Mouse (Mus musculus) heart, embryonic 14.5 days (tissue): Measurements from ENCODE around the gene Ccdc7a. TPM values are rescaled to one million over a fixed set of nuclear protein-coding genes. Genes with fewer than 3 reads are reported as not detected.

Experiments used
- ATAC-seq: fragments of 200-750 bp; cut with Nextera tagmentation; 2 replicates; pipeline ENCODE4 v1.8.0; 2017; ENCODE audit warnings: low read depth, moderate TSS enrichment; ENCODE audit not compliant: insufficient number of reproducible peaks, insufficient read depth, low FRiP score
- H3K27ac ChIP-seq, 2 experiments: fragments of 200-500 bp in 1 of 2; fragments of 300-500 bp in 1 of 2; sonication (generic) in 1 of 2; replicated peaks in 1 of 2; 2 replicates each; pipeline ENCODE4 v1.5.1; 2012 to 2014; ENCODE audit warnings: low read depth in 2 of 2, low read length in 2 of 2, control low read depth in 1 of 2, mild to moderate bottlenecking in 1 of 2, mixed read lengths in 1 of 2; ENCODE audit not compliant: control insufficient read depth in 1 of 2, insufficient read depth in 1 of 2
- H3K27me3 ChIP-seq: fragments of 300-500 bp; sonication (generic); 2 replicates; pipeline ENCODE4 v1.6.1; 2014; ENCODE audit warnings: mild to moderate bottlenecking, low read length, control low read depth; ENCODE audit not compliant: control insufficient read depth, insufficient read depth
- H3K36me3 ChIP-seq: fragments of 300-500 bp; sonication (generic); 2 replicates; pipeline ENCODE4 v1.6.1; 2014; ENCODE audit warnings: mild to moderate bottlenecking, control low read depth, low read length, mixed read lengths; ENCODE audit not compliant: control insufficient read depth, insufficient read depth
- H3K4me1 ChIP-seq, 2 experiments: fragments of 200-500 bp in 1 of 2; fragments of 300-500 bp in 1 of 2; sonication (generic) in 1 of 2; 2 replicates each; pipeline ENCODE4 v1.6.1; 2012 to 2014; ENCODE audit warnings: low read length in 2 of 2, control low read depth in 1 of 2, mixed read lengths in 1 of 2; ENCODE audit not compliant: control insufficient read depth in 2 of 2, insufficient read depth in 2 of 2
- H3K4me2 ChIP-seq: fragments of 300-500 bp; sonication (generic); 2 replicates; pipeline ENCODE4 v1.6.1; 2014; ENCODE audit warnings: mild to moderate bottlenecking, low read length
- H3K4me3 ChIP-seq, 2 experiments: fragments of 200-500 bp in 1 of 2; fragments of 300-500 bp in 1 of 2; sonication (generic) in 1 of 2; 2 replicates each; pipeline ENCODE4 v1.5.1; 2012 to 2014; ENCODE audit warnings: low read length in 2 of 2, mild to moderate bottlenecking in 2 of 2, control low read depth in 1 of 2, low read depth in 1 of 2, moderate library complexity in 1 of 2; ENCODE audit not compliant: control insufficient read depth in 1 of 2, insufficient read depth in 1 of 2
- H3K9ac ChIP-seq: fragments of 300-500 bp; sonication (generic); 2 replicates; pipeline ENCODE4 v1.6.1; 2014; ENCODE audit warnings: mild to moderate bottlenecking, low read length
- H3K9me3 ChIP-seq: fragments of 300-500 bp; sonication (generic); 2 replicates; pipeline ENCODE4 v1.6.1; 2016; ENCODE audit warnings: low read length, control low read depth; ENCODE audit not compliant: control insufficient read depth
- WGBS: fragments of 180-500 bp; shearing (Covaris S2); extraction: QIAGEN DNeasy Blood & Tissue Kit; methylation state at CpG from one replicate; pipeline ENCODE4 v1.1.7; 2014; 5-methylcytosine and 5-hydroxymethylcytosine counted together
- polyA plus RNA-seq: library from polyadenylated mRNA; unstranded; fragments of >200 nt; fragmentation: Nextera tagmentation; extraction: Ambion mirVana; gene quantifications from 2 replicates; pipeline ENCODE4 v1.2.1, GENCODE M21; 2014

Ccdc7a gene
- polyA plus RNA-seq, 1 experiment from 2014 or later = not detected

DNA sequence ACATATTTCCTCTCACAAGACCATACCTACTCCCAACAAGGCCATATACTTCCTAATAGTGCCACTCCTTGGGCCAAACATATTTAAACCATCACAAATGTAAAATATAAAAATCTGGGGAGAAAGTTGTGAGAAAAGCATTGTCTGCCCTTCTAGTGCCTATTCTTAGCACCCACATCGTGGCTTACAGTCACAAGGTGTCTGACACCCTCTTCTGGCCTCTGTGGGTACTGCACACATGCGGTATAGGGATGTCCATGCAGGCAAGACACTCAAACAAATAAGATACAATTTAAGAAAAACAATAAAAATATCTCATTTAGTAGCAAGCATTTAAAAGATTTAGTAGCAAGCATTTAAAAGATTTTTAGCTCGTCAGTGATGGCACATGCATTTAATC, 356.1 kb downstream of the Ccdc7a start:
- no peak for ATAC-seq
- 47% methylated on average over 3 of the region's 3 CpGs for WGBS
- no peak overlapping the region for H3K4me3 ChIP-seq
- no peak overlapping the region for H3K4me2 ChIP-seq
- no peaks in the 10 kb centered on the region for H3K9me3 ChIP-seq
- H3K9ac ChIP-seq = no peak overlapping the region
- no peaks in the 10 kb centered on the region for H3K27me3 ChIP-seq
- H3K27ac ChIP-seq = no peak overlapping the region
- H3K36me3 ChIP-seq = peaks cover 88% of the 10 kb centered on the region
- 0 out of 4 replicates have a peak, but pooled peaks cover 0 to 3% of the 10 kb centered on the region in 2 experiments for H3K4me1 ChIP-seq

- no peak for ATAC-seq
- H3K36me3 ChIP-seq = peaks cover 43% of the 10 kb centered on the region
- H3K27ac ChIP-seq = no peak overlapping the region
- H3K27me3 ChIP-seq = no peaks in the 10 kb centered on the region
- peaks cover 2 to 11% of the 10 kb centered on the region in 2 experiments; a peak in 2 of 4 replicates for H3K4me1 ChIP-seq
- H3K4me3 ChIP-seq = no peak overlapping the region
- H3K4me2 ChIP-seq = no peak overlapping the region
- no peak overlapping the region for H3K9ac ChIP-seq
- 87% methylated on average over 2 of the region's 2 CpGs for WGBS
- no peaks in the 10 kb centered on the region for H3K9me3 ChIP-seq
Observed at GRCm38 (mm10) chr8:128704836-128705235, 360.5 kb downstream of the Ccdc7a start.

GRCm38 (mm10) chr8:128704376-128704775, 360.9 kb downstream of the Ccdc7a start:
- no peak overlapping the region for H3K27ac ChIP-seq
- peaks cover 39% of the 10 kb centered on the region for H3K36me3 ChIP-seq
- H3K4me1 ChIP-seq = peaks cover 2 to 11% of the 10 kb centered on the region in 2 experiments; a peak in 2 of 4 replicates
- no peak overlapping the region for H3K4me3 ChIP-seq
- 90% methylated on average over 1 of the region's 1 CpGs for WGBS
- no peaks in the 10 kb centered on the region for H3K9me3 ChIP-seq
- no peaks in the 10 kb centered on the region for H3K27me3 ChIP-seq
- no peak overlapping the region for H3K4me2 ChIP-seq
- H3K9ac ChIP-seq = no peak overlapping the region
- no peak for ATAC-seq

DNA sequence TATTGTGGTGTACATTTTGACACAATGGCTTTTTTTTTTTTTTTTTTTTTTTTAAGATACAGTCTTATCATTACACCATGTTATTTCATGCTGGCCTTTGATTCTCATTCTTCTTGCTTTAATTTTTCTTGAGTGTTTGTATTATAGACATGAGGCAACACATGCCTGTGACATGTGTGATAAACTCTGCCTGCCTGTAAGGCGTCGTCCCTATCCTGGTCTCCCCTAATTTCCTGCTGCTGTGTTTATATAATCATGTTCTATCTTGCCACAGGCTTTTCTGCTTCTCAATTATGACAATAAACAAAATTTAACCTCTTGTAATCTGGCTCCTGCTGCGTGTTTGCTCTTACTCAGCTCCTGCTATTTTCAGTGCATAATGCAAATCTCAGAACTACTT, 367.4 kb downstream of the Ccdc7a start:
- no peak overlapping the region for H3K9ac ChIP-seq
- H3K27ac ChIP-seq = no peak overlapping the region
- 71% methylated on average over 3 of the region's 3 CpGs for WGBS
- no peaks in the 10 kb centered on the region for H3K27me3 ChIP-seq
- H3K4me1 ChIP-seq = peaks cover 1 to 13% of the 10 kb centered on the region in 2 experiments; a peak in 3 of 4 replicates
- no peaks in the 10 kb centered on the region for H3K9me3 ChIP-seq
- H3K36me3 ChIP-seq = no peaks in the 10 kb centered on the region
- no peak overlapping the region for H3K4me2 ChIP-seq
- H3K4me3 ChIP-seq = no peak overlapping the region
- no peak for ATAC-seq

DNA sequence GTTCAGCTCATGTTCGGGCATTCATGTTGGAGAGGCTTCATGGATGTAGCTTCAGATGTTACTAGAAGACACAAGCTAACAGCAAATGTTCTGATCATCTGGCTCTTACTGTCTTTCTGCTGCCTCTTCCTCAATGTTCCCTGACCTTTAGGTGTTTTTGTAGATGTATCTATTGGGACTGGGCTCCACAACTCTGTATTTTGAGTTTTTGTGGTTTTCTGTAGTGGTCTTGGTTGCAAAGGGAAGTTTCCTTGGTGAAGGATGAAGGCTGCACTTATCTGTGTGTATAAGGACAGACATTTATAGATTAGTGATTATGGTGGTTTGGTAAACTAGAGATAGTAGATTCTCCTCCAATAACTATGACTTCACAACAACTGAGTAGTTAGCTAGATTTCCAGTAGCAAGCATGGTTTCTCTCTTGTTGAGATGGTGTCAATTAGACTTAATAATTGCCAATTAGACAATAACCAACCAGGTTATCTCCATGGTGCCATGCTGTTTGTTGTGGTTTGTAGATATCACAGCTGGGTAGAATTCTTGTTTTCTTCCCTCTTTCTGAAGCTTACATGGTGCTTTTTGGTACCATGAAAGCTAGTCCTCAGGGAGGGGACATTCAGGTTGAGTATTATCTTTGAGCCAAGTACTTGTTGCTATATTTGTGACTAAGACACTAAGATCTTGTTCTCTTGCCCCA, 368.5 kb downstream of the Ccdc7a start:
- Histone ChIP-seq H3K9ac (no peak overlapping the region), H3K4me2 (no peak overlapping the region), H3K27me3 (no peaks in the 10 kb centered on the region), H3K4me1 (peaks cover 0 to 13% of the 10 kb centered on the region in 2 experiments; a peak in 3 of 4 replicates), H3K36me3 (no peaks in the 10 kb centered on the region), H3K27ac (no peak overlapping the region), H3K4me3 (no peak overlapping the region), H3K9me3 (no peaks in the 10 kb centered on the region)
- no peak for ATAC-seq
- WGBS = 86% methylated on average over 1 of the region's 1 CpGs

DNA sequence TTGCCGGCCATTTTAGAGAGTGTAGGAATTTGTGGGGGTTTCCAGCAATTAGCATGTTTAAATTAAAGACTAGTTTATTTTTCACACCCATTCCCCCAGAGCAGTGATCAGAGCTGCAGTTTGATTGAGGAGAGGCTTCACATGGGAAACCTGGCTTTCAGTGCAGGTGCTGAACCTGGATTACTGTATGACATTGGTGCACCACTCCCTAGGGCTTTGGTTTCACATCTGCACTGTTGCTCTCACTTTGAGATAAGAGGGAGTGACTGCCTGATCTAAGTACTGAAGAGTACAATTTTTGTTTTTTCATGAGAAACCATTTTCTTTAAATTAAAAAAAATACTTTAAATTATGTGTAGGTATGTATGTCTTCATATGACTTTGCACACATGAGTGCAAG, 375.3 kb downstream of the Ccdc7a start:
- no peaks in the 10 kb centered on the region for H3K27me3 ChIP-seq

GRCm38 (mm10) chr8:128688679-128689078, 376.6 kb downstream of the Ccdc7a start:
- H3K4me1 ChIP-seq = peaks cover 2 to 28% of the 10 kb centered on the region in 2 experiments
- no peak overlapping the region for H3K4me3 ChIP-seq
- WGBS = 46% methylated on average over 3 of the region's 3 CpGs
- H3K4me2 ChIP-seq = peak overlapping the region; percentile 66
- H3K36me3 ChIP-seq = no peaks in the 10 kb centered on the region
- no peaks in the 10 kb centered on the region for H3K27me3 ChIP-seq
- H3K9me3 ChIP-seq = no peaks in the 10 kb centered on the region
- H3K27ac ChIP-seq = no peak overlapping the region
- no peak for ATAC-seq
- H3K9ac ChIP-seq = no peak overlapping the region; the same call in 1 of the 2 replicates

More for the DNA sequence above, 375.3 kb downstream of the Ccdc7a start:
- Histone ChIP-seq H3K4me1 (peaks cover 2 to 28% of the 10 kb centered on the region in 2 experiments), H3K36me3 (no peaks in the 10 kb centered on the region), H3K4me2 (no peak overlapping the region), H3K4me3 (no peak overlapping the region), H3K9me3 (no peaks in the 10 kb centered on the region), H3K27ac (no peak overlapping the region; a peak in 1 of 4 replicates), H3K9ac (no peak overlapping the region)
- no peak for ATAC-seq
- WGBS = 84% methylated on average over 1 of the region's 1 CpGs
